Mouse (Mus musculus) T-helper 1 cell (primary cell): ENCODE measurements at regions not wholly inside any gene's neighbourhood (a gene's known extent, or its start where the extent isn't known, plus 50 kb on each side); places are given as distances from the start of the nearest gene placed in this dataset.

ENCODE experiments used
- in situ Hi-C: fragments of 300-600 bp; cut with MboI, MseI; formaldehyde crosslinking; loops from one replicate; pipeline ENCODE4 v1.15.1; 2025; ENCODE audit warnings: high pct_unique_total_duplicates

- in situ Hi-C loops, result loop anchor here (5.0 to 25.0 kb wide), 3 partner anchors 631 to 1446 kb away; no protein-coding TSS in a partner anchor
Measured at GRCm38 (mm10) chr13:83716711-83717171, 212.9 kb downstream of the Mef2c start.

GRCm38 (mm10) chr13:83717686-83718210, 213.9 kb downstream of the Mef2c start:
- in situ Hi-C loops, result loop anchor here (5.0 to 25.0 kb wide), 3 partner anchors 630 to 1445 kb away; no protein-coding TSS in a partner anchor

GRCm38 (mm10) chr13:83718431-83719410, 214.9 kb downstream of the Mef2c start:
- in situ Hi-C loops, result loop anchor here (5.0 to 25.0 kb wide), 3 partner anchors 629 to 1444 kb away; no protein-coding TSS in a partner anchor

GRCm38 (mm10) chr13:83719635-83720291, 215.9 kb downstream of the Mef2c start:
- in situ Hi-C loops, result loop anchor here (5.0 to 25.0 kb wide), 3 partner anchors 628 to 1443 kb away; no protein-coding TSS in a partner anchor

GRCm38 (mm10) chr13:83720352-83720751, 216.5 kb downstream of the Mef2c start:
- in situ Hi-C loops, result loop anchor here (25.0 kb wide), 1 partner anchor 1442 kb away; no protein-coding TSS in a partner anchor

GRCm38 (mm10) chr13:83720883-83721371, 217.1 kb downstream of the Mef2c start:
- in situ Hi-C loops, result loop anchor here (25.0 kb wide), 1 partner anchor 1441 kb away; no protein-coding TSS in a partner anchor

GRCm38 (mm10) chr13:83721563-83721962, 217.7 kb downstream of the Mef2c start:
- in situ Hi-C loops, result loop anchor here (25.0 kb wide), 1 partner anchor 1441 kb away; no protein-coding TSS in a partner anchor

DNA sequence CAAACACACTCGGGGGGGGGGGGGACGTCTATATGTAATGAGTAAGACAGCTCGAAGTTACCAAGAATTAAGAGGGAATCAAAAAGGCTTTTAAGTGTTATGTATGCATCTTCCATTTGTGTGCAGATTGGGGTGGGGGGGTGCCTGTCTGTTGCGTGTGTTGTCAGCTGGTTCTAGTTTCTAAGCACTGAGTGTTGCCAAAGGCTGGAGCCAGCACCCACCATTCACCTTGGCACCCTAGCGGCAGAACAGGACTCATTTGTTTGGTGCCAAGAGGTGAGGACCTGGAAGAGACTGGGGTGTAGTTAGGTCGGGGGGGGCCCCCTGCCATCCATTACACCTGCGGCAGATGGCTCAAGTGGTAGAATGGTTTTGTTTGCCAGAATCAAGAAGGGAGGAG, 218.4 kb downstream of the Mef2c start:
- in situ Hi-C loops, result loop anchor here (25.0 kb wide), 1 partner anchor 1440 kb away; no protein-coding TSS in a partner anchor

DNA sequence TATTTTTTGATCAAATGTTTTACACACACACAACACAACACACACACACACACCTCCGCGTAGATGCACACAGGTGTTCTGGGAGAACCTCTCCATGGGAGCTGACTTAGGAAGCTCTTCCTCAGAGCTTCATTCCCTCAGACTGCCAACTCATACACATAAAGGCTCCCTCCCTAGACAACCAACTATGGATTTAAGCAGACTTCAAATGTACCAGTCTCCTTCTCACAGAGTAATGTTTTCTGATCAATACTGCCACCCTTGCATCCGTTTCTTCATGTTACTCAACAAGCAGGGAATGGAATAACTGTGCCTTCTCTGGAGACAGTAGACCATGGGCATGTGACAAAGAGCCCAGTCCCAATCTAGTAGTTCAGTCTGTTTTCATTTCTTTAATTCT, 219.0 kb downstream of the Mef2c start:
- in situ Hi-C loops, result loop anchor here (25.0 kb wide), 1 partner anchor 1440 kb away; no protein-coding TSS in a partner anchor

DNA sequence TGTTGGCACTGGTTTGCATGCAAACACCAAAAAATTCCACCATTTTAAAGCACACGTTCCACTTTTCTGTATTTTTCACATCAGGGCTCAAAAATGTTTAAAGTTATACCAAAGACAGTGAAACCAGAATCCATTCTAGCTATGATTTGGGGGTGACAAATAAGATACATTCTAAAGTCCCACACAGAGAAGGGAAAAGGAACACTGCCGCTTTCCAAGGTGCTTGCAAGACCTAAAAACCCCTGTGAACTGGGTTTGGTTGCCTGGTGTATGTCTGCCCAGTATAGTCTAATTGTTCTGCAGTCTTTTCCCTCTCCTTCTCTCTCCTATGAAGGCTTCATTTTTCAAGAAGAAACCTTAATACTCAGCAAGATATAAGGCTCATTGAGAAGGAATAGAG, 219.6 kb downstream of the Mef2c start:
- in situ Hi-C loops, result loop anchor here (25.0 kb wide), 1 partner anchor 1439 kb away; no protein-coding TSS in a partner anchor

GRCm38 (mm10) chr13:83724196-83724595, 220.4 kb downstream of the Mef2c start:
- in situ Hi-C loops, result loop anchor here (25.0 kb wide), 1 partner anchor 1438 kb away; no protein-coding TSS in a partner anchor

GRCm38 (mm10) chr13:83724995-83725394, 221.2 kb downstream of the Mef2c start:
- in situ Hi-C loops, result loop anchor here (25.0 kb wide), 2 partner anchors 1437 to 1787 kb away; no protein-coding TSS in a partner anchor

DNA sequence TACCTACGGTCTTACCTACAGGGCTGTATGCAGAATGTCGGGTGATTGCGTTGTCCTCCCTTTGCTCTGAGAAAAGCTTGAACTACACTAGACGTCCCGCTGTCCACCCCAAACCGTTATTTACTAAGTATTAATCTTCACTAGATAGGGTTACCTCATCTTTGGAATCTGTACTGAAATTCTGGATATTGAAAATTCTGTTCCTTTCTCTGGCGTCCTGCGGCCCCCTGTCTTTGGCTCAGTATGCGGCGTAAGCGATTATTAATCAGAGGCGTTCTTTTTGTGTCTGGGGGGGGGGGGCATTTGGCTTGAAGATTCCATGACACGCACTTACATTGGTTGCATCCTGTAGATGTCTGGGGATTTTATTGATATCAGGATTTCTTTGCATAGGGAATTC, 222.0 kb downstream of the Mef2c start:
- in situ Hi-C loops, result loop anchor here (25.0 kb wide), 1 partner anchor 1786 kb away; no protein-coding TSS in a partner anchor

GRCm38 (mm10) chr13:83726346-83726975, 222.6 kb downstream of the Mef2c start:
- in situ Hi-C loops, result loop anchor here (25.0 kb wide), 1 partner anchor 1786 kb away; no protein-coding TSS in a partner anchor

GRCm38 (mm10) chr13:83727051-83727765, 223.4 kb downstream of the Mef2c start:
- in situ Hi-C loops, result loop anchor here (25.0 kb wide), 1 partner anchor 1785 kb away; no protein-coding TSS in a partner anchor

DNA sequence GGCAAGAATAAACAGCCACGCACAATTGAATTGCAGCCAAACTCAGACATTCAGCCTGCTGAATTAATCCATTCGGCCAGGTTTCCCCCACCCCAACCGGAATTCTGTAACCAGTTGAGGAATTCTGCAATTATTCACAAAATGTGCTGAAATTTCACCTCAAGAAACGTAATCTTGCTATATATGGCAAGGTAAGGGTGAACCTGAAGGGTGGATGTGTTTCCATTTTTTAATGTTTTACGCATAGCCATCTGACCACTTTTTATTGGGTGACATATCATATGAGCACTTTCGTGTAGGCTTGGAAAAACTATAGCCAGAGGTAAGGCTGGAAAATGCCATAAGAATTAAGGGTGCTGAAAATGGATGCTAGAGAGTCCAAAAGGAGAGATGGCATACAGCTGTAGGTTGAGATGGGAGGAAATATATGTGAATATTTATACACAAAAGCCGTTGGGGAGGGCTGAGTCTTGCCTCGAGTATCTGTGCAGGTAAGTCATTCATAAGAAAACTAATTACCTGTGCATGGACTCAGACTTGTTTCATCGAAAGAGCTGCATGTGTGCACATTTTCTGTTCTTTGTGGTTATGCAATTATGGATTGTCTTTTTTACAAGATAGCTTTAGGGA, 224.0 kb downstream of the Mef2c start:
- in situ Hi-C loops, result loop anchor here (25.0 kb wide), 1 partner anchor 1784 kb away; no protein-coding TSS in a partner anchor

DNA sequence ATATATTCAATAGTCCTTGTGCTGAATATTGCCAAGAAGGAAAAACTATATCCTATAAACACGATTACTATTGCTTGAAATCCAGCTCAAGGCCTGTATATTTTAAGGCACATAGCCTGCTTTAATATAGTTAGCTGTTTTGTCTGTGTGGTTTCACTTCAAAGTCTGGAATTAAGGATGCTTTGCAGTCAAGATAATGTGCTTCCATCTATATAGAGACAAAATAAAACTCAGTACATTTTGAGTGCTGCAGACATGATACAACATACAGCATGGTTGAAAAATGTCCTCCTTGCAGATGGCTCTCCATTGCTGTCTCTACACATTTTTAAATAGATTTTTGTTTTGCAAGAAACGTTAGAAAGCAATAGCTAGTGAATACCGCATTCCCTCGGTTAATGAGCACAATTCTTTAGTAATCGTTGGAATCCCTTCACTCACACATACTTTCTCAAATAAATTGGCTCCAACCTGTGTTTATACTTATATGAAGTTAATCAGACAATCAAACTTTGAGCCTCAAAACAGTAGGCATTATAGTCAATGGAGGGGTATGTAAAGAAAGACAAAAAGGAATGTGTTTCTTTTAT, 224.7 kb downstream of the Mef2c start:
- in situ Hi-C loops, result loop anchor here (25.0 kb wide), 1 partner anchor 1784 kb away; no protein-coding TSS in a partner anchor

- in situ Hi-C loops, result loop anchor here (10.0 to 25.0 kb wide), 2 partner anchors 495 to 1783 kb away; partner anchors contain the start of gene Tmem161b
Measured at GRCm38 (mm10) chr13:83729331-83730009, 225.6 kb downstream of the Mef2c start.
